Mouse (Mus musculus) 3T3-L1 (cell line): ENCODE measurements around the gene Tomm6.
"Not testable (repeated sequence)": the region's sequence is repeated elsewhere in the genome, so short reads cannot be mapped to it uniquely, and the experiment has no call there.

ENCODE experiments used
- DNase-seq: peaks from one replicate; pipeline ENCODE4 v3.0.0-alpha.2; 2015; ENCODE audit warnings: low read depth, low spot score

Tomm6 gene

GRCm38 (mm10) chr17:47694503-47695336 lies 6.5 kb upstream of the Tomm6 start, which contains the start of gene Prickle4:
Prickle4 (minus strand) TSS chr17:47694736.
- peak; percentile 92 for DNase-seq

GRCm38 (mm10) chr17:47694442-47694502 lies 6.1 kb upstream of the Tomm6 start, which contains the start of gene Gm21981:
Gm21981 (minus strand) TSS chr17:47694455.
- no peak for DNase-seq

DNA sequence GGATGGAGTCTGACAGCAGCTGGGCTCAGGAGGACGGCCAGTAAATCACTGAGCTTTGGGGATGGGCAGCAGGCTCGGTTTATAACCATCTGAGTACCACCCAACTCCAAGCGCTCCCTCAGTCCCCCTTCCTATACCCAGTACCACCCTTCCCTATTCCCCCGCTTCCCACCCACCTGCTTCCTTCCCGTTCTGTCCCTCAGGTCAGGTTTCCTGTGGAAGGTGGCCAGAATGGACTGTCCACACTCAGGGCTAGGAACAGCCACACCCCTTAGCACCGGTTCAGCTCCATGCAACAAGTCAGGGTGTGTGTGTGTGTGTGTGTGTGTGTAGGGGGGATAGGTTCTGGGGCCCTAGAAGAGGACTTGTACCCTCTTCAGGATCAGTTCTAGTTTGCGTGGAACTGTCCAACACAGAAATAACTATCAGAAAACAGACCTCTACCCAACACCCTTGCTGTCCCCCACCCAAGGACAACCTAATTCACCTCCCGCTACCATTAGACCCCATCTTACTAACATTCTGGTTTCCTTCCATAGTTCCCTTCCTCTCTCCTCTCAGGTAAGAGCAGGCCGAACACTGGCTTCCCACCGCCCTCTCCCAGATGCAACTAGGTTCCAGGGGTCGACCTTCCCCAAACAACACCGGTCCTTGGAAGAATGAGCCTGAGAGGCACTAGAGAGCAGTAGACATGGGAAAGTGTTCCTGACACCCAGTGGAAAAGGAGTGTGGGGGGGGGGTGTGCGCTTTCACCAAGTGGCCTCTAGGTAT lies 5.7 kb upstream of the Tomm6 start:
- no peak for DNase-seq

- no peak for DNase-seq
These were observed 3.5 kb upstream of the Tomm6 start for GRCm38 (mm10) chr17:47691650-47692049.

DNA sequence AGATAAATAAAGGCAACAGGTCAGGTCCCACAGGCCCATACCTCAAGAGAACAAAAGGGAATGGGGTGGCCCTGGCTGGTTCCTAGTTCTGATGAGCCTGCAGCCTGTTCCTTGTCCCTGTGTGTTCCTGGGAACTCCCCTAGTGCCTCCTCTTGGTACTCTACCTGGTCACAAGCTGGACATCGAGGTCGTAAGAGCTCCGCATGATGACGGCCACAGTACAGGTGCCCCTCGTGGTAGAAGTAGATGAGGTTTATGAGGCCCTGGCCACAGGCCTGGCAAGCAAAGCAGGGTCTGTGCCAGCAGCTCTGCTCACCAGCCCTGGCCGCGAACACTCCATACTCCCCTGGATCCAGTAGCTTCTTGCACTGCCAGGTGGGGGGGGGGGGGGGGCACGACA lies 1.7 kb upstream of the Tomm6 start:
- DNase-seq, result no peak

DNA sequence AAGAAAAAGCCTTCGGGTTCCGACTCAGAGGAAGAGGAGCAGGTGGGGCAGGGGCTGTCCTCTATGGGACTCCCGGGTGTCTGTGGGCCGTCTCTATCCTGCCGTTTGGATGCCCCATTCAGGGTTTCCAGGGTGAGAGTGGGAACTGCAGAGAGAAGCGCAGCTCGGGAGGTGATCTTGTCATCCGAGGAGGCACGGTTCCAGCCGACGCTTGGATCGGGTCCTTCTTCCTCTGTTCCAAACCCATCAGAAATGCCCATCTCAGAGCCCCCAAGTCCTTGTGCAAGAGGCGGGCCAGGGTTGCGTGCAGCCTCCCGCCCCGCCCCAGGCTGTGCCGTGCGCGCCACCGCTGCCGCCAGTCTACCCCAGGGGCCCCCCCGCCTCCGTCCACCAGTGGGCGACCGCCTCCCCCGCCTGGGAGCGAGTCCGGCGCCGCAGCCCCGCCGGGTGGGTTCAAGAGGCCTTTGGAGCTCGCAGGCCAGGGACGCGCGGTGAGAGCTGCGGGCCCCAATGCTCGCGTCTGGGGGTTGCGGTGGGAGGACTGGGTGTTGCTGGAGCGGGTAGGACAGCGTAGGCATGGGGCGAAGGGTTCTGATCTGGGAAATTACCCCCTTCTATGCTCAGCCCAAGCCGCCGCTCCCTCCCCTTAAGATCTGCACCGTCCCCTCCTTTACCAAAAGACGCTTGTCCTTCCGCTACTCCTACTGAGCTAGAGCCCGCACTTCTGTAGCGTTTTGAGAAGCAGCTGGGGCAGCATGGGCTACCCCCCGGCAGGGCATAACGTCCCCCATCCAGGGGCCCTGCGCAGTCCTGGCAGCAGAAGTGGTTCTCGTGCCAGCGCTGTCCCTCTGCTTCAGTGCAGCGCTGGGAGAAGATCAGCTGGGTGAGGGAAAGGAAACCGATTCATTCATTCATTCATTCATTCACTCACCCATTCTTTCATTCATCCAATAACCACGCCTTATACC lies 706 bp upstream of the Tomm6 start, which contains the start of gene Frs3:
Gene Frs3 (plus strand): TSS at position 423 of the 968 bp plus-strand sequence.
- peak; percentile 54 for DNase-seq

- DNase-seq, result peak; percentile 98
These were observed 510 bp downstream of the Tomm6 start for GRCm38 (mm10) chr17:47687409-47688343.

GRCm38 (mm10) chr17:47682836-47683235 lies 5.3 kb downstream of the Tomm6 start:
- DNase-seq, result no peak

DNA sequence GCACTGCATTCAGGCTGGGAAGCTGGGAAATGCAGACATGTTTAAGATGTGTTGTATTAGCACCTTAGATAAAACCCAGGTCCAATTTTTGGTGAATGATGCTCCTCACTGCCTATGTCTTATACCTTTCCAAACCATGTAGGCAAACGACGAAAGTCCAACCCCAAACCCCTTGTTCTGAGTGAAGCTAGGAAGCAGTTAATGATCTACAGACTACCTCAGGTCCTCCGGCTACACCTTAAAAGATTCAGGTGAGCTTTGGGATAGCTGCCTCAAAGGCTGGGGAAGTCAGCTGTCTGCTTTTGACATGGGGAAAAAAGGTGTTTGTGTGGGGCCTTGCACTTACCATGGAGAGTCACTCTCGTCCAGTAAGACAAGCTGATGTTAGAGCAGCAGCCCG lies 9.5 kb downstream of the Tomm6 start:
- DNase-seq, result no peak

DNA sequence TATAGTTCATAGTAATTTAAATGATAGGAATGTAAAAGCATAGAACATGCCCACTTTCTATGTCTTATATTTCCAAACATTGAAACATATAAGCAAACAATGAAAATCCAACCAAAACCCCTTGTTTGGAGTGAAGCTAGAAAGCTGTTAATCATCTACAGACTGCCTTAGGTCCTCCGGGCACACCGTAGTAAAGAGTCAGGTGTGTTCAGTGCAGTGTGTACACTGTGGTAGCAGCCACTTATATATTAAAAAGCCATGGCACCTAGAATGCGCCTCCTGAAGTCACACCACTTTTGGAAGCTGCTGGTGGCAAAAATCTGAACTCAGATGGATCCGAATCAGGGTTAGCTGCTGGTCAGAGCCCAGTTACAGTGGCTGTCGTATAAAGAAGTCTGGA lies 9.9 kb downstream of the Tomm6 start:
- no peak for DNase-seq

DNA sequence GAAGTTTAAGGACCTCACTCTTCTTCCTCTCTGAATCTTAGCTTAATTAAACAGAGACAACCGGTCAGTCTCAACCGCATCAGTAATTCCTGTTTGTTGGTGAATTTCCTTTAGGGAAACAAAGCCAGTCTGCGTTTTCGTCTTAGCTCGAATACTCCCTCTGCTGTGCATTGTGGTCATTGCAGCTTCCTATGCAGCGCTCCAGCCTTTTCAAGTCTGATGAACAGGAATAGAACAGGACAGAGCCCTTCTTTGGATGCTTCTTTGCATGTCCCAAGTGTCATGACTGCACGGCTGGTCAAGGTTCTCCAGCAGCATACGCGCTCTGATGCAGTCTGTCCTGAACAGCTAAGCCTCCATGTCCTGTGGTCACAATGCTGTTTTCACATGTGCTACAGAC lies 11.6 kb downstream of the Tomm6 start:
- peak; percentile 85 for DNase-seq

- no peak for DNase-seq
These were observed 15.7 kb downstream of the Tomm6 start for GRCm38 (mm10) chr17:47672311-47673111.

DNA sequence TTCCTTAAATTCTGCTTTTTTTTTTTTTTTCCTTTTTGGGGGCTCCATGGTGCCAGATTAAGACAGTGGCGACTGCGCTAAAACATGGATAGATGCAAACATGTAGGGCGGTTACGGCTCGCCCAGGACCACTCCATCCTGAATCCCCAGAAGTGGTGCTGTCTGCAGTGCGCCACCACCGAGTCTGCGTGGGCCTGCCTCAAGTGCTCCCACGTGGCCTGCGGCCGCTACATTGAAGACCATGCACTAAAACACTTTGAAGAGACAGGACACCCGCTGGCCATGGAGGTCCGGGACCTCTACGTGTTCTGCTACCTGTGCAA lies 16.2 kb downstream of the Tomm6 start:
- DNase-seq, result no peak

DNA sequence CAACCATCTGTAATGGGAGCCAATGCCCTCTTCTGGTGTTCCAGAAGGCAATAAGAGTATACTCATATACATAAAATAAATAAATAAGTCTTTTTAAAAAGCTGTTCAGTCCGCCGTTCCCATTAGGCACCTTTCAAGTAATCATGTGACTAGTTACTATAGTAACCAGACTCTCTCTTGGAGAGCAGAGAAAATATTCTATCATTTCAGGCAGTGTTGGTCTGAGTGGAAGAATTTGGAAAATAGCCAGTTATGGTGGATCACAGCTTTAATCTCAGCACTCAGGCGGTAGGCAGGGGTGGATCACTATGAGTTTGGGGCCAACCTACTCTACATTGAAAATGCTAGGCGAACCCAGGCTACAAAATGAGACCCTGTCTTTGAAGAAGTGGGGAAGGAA lies 19.0 kb downstream of the Tomm6 start:
- no peak for DNase-seq

- DNase-seq, result no peak
These were observed 23.7 kb downstream of the Tomm6 start for GRCm38 (mm10) chr17:47664474-47664873.

DNA sequence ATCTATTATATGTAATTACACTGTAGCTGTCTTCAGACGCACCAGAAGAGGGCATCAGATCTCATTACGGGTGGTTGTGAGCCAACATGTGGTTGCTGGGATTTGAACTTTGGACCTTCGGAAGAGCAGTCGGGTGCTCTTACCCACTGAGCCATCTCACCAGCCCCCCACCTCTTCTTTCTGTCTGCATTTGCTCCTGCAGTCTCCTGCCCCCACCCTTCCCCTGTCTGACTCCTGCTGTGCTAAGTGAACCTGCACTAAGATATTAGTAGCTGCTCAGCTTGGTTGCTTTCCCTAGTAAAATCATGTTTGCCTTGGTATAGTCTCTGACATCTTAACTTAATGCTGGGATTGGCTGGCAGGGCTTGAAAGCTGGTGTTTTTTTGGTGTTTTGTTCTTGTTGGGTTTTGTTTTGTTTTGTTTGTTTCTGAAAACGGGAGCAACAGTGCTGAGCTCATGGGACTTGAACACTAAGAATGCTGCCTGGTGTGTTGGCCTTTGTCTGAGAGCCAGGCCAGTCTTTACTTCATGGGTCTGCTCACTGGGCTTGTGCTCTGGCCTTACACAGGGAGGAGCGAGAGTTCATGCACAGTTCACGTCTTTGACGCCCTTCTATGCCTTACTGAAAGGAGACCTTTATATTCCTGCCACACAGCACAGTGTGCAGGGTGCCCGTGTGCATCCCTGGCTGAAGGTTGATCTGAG lies 25.0 kb downstream of the Tomm6 start:
- DNase-seq, result no peak

DNA sequence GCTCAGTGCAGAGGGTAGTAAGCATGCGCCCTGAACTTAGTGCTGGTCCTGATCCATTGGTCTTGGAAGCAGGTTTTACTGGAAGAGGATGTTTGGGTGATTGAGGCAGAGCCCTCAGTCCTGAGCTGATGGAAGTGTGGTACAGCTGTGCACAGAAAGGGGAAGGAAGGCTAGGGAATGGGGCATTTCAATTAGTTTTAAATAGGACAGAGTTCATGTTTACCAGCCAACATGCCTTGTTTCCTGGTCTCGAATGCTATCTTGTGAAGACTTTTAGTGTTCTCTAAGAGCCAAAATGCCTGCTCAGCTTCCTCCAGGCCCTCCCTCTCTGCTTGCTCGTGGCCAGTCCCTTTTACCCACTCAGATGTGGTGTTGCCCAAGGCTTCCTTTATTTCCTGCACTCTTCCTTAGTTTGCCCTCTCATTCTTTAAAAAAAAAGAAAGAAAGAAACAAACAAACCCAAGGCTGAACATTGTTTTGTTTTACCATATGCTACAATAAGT lies 29.4 kb downstream of the Tomm6 start:
- no peak for DNase-seq

DNA sequence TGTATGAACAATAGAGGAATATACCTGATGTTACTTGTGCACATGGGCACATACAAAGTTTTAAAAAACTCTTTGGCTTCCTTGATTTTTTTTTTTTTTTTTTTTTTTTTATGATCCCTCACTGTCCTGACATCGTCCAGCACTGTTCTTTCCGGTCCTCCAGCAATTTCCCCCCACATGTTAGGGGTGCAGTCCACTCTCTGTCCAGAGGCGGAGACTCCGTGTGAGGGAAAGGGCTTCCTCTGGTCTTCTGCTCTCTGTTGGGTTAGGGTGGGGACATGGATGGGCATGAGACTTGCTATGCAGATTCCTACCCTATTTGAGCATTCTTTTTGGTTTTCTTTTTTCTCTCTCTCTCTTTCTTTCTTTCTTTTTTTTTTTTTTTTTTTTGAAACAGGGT lies 30.3 kb downstream of the Tomm6 start:
- no peak for DNase-seq

- DNase-seq, result no peak
These were observed 32.5 kb downstream of the Tomm6 start for GRCm38 (mm10) chr17:47655697-47656096.

GRCm38 (mm10) chr17:47654346-47654745 lies 33.8 kb downstream of the Tomm6 start:
- not testable (repeated sequence) for DNase-seq
